Mouse (Mus musculus) embryonic fibroblast, embryonic 13.5 days (primary cell): ENCODE data around the gene Ccnjl.

Experiments
- CTCF ChIP-seq: IDR thresholded peaks from 2 replicates; pipeline ENCODE4 v1.5.1; 2011; ENCODE audit warnings: mild to moderate bottlenecking, control low read depth, low read length, moderate library complexity, borderline replicate concordance; ENCODE audit not compliant: insufficient read depth
- POLR2A ChIP-seq: IDR thresholded peaks from 2 replicates; pipeline ENCODE4 v1.6.1; 2011; ENCODE audit warnings: low read depth, mild to moderate bottlenecking, control low read depth, low read length, moderate library complexity

DNA sequence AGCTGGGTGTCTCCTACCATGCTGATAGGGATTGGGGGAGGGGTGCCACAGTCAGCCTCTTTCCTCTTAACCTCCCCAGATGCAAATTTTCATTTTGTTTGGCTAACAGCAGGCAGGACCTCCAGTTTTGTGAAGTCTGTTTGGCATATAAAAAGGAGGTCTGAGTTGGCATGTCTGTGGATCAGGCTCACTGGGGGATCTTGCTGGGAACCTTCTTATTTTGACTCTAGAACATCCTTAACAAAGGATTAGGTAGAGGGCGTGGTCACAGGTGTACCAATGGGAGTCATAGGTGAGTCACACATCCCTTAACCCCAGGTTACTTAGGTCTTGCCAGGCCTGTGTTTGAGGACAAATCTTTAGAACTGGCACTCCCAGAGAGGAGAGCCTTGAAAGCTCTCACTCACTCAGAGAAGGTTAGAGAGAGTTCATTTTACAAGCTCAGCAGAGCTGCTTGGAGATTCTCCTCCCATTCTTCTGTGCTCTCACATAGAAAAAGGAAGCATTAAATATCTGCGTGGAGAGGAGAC is 15.9 kb upstream of the Ccnjl start:
- TF ChIP-seq CTCF = no peak
- TF ChIP-seq POLR2A = no peak
